Mouse (Mus musculus) midbrain, embryonic 13.5 days (tissue): ENCODE data around the gene Dgki. TPM values are rescaled to one million over a fixed set of nuclear protein-coding genes. Genes with fewer than 3 reads are reported as not detected.
A peak's percentile ranks its signal among the peaks of the same experiment; 100 is the strongest.

Source experiments
- ATAC-seq: fragments of 200-750 bp; cut with Nextera tagmentation; 2 replicates; pipeline ENCODE4 v1.8.0; 2017; ENCODE audit warnings: mild to moderate bottlenecking, moderate TSS enrichment, moderate library complexity
- H3K27ac ChIP-seq: fragments of 300-500 bp; sonication (generic); 2 replicates; pipeline ENCODE4 v1.5.1; 2015; ENCODE audit warnings: inconsistent platforms, mild to moderate bottlenecking, moderate library complexity
- H3K27me3 ChIP-seq: fragments of 300-500 bp; sonication (generic); 2 replicates; pipeline ENCODE4 v1.6.1; 2015; ENCODE audit warnings: mild to moderate bottlenecking, inconsistent platforms
- H3K36me3 ChIP-seq: fragments of 300-500 bp; sonication (generic); 2 replicates; pipeline ENCODE4 v1.6.1; 2015; ENCODE audit warnings: mild to moderate bottlenecking, inconsistent platforms
- H3K4me1 ChIP-seq: fragments of 300-500 bp; sonication (generic); replicated peaks from 2 replicates; pipeline ENCODE4 v1.6.1; 2015; ENCODE audit warnings: inconsistent platforms
- H3K4me2 ChIP-seq: fragments of 300-500 bp; sonication (generic); replicated peaks from 2 replicates; pipeline ENCODE4 v1.6.1; 2015; ENCODE audit warnings: moderate library complexity, mild to moderate bottlenecking, inconsistent platforms
- H3K4me3 ChIP-seq: fragments of 300-500 bp; sonication (generic); replicated peaks from 2 replicates; pipeline ENCODE4 v1.5.1; 2015; ENCODE audit warnings: mild to moderate bottlenecking, inconsistent platforms
- H3K9ac ChIP-seq: fragments of 300-500 bp; sonication (generic); replicated peaks from 2 replicates; pipeline ENCODE4 v1.6.1; 2015; ENCODE audit warnings: mild to moderate bottlenecking, inconsistent platforms
- H3K9me3 ChIP-seq: fragments of 300-500 bp; sonication (generic); 2 replicates; pipeline ENCODE4 v1.6.1; 2016; ENCODE audit warnings: mild to moderate bottlenecking, inconsistent platforms
- WGBS: fragments of 180-500 bp; shearing (Covaris S2); methylation state at CpG from one replicate; pipeline ENCODE4 v1.1.7; 2015; 5-methylcytosine and 5-hydroxymethylcytosine counted together
- polyA plus RNA-seq: library from polyadenylated mRNA; unstranded; fragments of >200 nt; fragmentation: Nextera tagmentation; extraction: Ambion mirVana; gene quantifications from 2 replicates; pipeline ENCODE4 v1.2.1, GENCODE M21; 2015

Dgki gene
- polyA plus RNA-seq, 1 experiment from 2014 or later = 6.4 TPM

- Histone ChIP-seq H3K4me2 (no peak overlapping the region), H3K36me3 (no peaks in the 10 kb centered on the region), H3K27me3 (no peaks in the 10 kb centered on the region), H3K4me3 (no peak overlapping the region), H3K9ac (no peak overlapping the region), H3K9me3 (no peaks in the 10 kb centered on the region), H3K27ac (peak overlapping the region; percentile 12; the same call in 1 of the 2 replicates), H3K4me1 (peaks cover 4% of the 10 kb centered on the region; the same call in 1 of the 2 replicates)
- ATAC-seq = no peak
- WGBS = 78% methylated on average over 5 of the region's 5 CpGs
Measured at GRCm38 (mm10) chr6:36891820-36892219, 408.2 kb downstream of the Dgki start.

GRCm38 (mm10) chr6:36890776-36891175 is 409.2 kb downstream of the Dgki start:
- Histone ChIP-seq H3K9me3 (no peaks in the 10 kb centered on the region), H3K27me3 (no peaks in the 10 kb centered on the region), H3K4me2 (no peak overlapping the region), H3K36me3 (no peaks in the 10 kb centered on the region), H3K9ac (no peak overlapping the region), H3K27ac (no peak overlapping the region), H3K4me3 (no peak overlapping the region), H3K4me1 (peaks cover 4% of the 10 kb centered on the region; the same call in 1 of the 2 replicates)
- 68% methylated on average over 2 of the region's 2 CpGs for WGBS
- ATAC-seq = no peak

- H3K4me3 ChIP-seq = no peak overlapping the region
- H3K4me2 ChIP-seq = no peak overlapping the region
- no peak overlapping the region; the same call in 1 of the 2 replicates for H3K27ac ChIP-seq
- H3K9me3 ChIP-seq = no peaks in the 10 kb centered on the region
- no peak for ATAC-seq
- peaks cover 4% of the 10 kb centered on the region; the same call in 1 of the 2 replicates for H3K4me1 ChIP-seq
- no peaks in the 10 kb centered on the region for H3K27me3 ChIP-seq
- 34% methylated on average over 5 of the region's 5 CpGs for WGBS
- H3K36me3 ChIP-seq = no peaks in the 10 kb centered on the region
- no peak overlapping the region for H3K9ac ChIP-seq
Measured at GRCm38 (mm10) chr6:36890296-36890695, 409.7 kb downstream of the Dgki start.

GRCm38 (mm10) chr6:36881309-36881708 is 418.7 kb downstream of the Dgki start:
- peaks cover 29% of the 10 kb centered on the region for H3K4me1 ChIP-seq
- H3K36me3 ChIP-seq = no peaks in the 10 kb centered on the region
- peak; percentile 72 for ATAC-seq
- no peaks in the 10 kb centered on the region for H3K9me3 ChIP-seq
- H3K4me3 ChIP-seq = no peak overlapping the region
- peak overlapping the region; percentile 64 for H3K27ac ChIP-seq
- no peak overlapping the region for H3K9ac ChIP-seq
- 4% methylated on average over 4 of the region's 4 CpGs for WGBS
- H3K27me3 ChIP-seq = no peaks in the 10 kb centered on the region
- no peak overlapping the region for H3K4me2 ChIP-seq

- Histone ChIP-seq H3K4me2 (peak overlapping the region; percentile 12; the same call in 1 of the 2 replicates), H3K4me1 (peaks cover 32% of the 10 kb centered on the region), H3K9ac (no peak overlapping the region), H3K9me3 (no peaks in the 10 kb centered on the region), H3K27ac (peak overlapping the region; percentile 64), H3K4me3 (no peak overlapping the region), H3K27me3 (no peaks in the 10 kb centered on the region), H3K36me3 (no peaks in the 10 kb centered on the region)
- peak; percentile 87 for ATAC-seq
- WGBS = 2% methylated on average over 7 of the region's 7 CpGs
Measured at GRCm38 (mm10) chr6:36880643-36881263, 419.2 kb downstream of the Dgki start.

GRCm38 (mm10) chr6:36877399-36877798 is 422.6 kb downstream of the Dgki start:
- Histone ChIP-seq H3K4me1 (peaks cover 35% of the 10 kb centered on the region), H3K36me3 (no peaks in the 10 kb centered on the region), H3K4me2 (no peak overlapping the region), H3K27ac (no peak overlapping the region), H3K4me3 (no peak overlapping the region), H3K9me3 (no peaks in the 10 kb centered on the region), H3K9ac (no peak overlapping the region), H3K27me3 (no peaks in the 10 kb centered on the region)
- no peak for ATAC-seq
- 87% methylated on average over 4 of the region's 4 CpGs for WGBS

- H3K4me1 ChIP-seq = peaks cover 29% of the 10 kb centered on the region
- no peak for ATAC-seq
- H3K36me3 ChIP-seq = no peaks in the 10 kb centered on the region
- no peaks in the 10 kb centered on the region for H3K9me3 ChIP-seq
- H3K27me3 ChIP-seq = no peaks in the 10 kb centered on the region
- H3K4me3 ChIP-seq = no peak overlapping the region
- 42% methylated on average over 4 of the region's 4 CpGs for WGBS
- H3K9ac ChIP-seq = no peak overlapping the region
- H3K4me2 ChIP-seq = no peak overlapping the region
- 0 out of 2 replicates have a peak overlapping the region, but pooled peaks have one; percentile 39 for H3K27ac ChIP-seq
Measured at GRCm38 (mm10) chr6:36876426-36876825, 423.6 kb downstream of the Dgki start.

- H3K9ac ChIP-seq = no peak overlapping the region
- H3K9me3 ChIP-seq = no peaks in the 10 kb centered on the region
- no peak for ATAC-seq
- H3K36me3 ChIP-seq = no peaks in the 10 kb centered on the region
- no peak overlapping the region for H3K4me3 ChIP-seq
- no peaks in the 10 kb centered on the region for H3K27me3 ChIP-seq
- WGBS = 41% methylated on average over 5 of the region's 5 CpGs
- H3K4me2 ChIP-seq = no peak overlapping the region
- H3K4me1 ChIP-seq = peaks cover 24% of the 10 kb centered on the region
- H3K27ac ChIP-seq = no peak overlapping the region
Measured at GRCm38 (mm10) chr6:36875926-36876325, 424.1 kb downstream of the Dgki start.

- Histone ChIP-seq H3K27ac (no peak overlapping the region), H3K4me2 (no peak overlapping the region), H3K9me3 (no peaks in the 10 kb centered on the region), H3K36me3 (no peaks in the 10 kb centered on the region), H3K27me3 (no peaks in the 10 kb centered on the region), H3K9ac (no peak overlapping the region), H3K4me3 (no peak overlapping the region), H3K4me1 (peaks cover 12% of the 10 kb centered on the region; the same call in 1 of the 2 replicates)
- ATAC-seq = no peak
- 95% methylated on average over 3 of the region's 3 CpGs for WGBS
Measured at GRCm38 (mm10) chr6:36872876-36873275, 427.1 kb downstream of the Dgki start.

GRCm38 (mm10) chr6:36868217-36868616 is 431.8 kb downstream of the Dgki start:
- Histone ChIP-seq H3K4me1 (no peaks in the 10 kb centered on the region; the same call in 1 of the 2 replicates), H3K9ac (no peak overlapping the region), H3K4me3 (no peak overlapping the region), H3K27me3 (no peaks in the 10 kb centered on the region), H3K9me3 (no peaks in the 10 kb centered on the region), H3K36me3 (no peaks in the 10 kb centered on the region), H3K27ac (no peak overlapping the region), H3K4me2 (no peak overlapping the region)
- 78% methylated on average over 4 of the region's 4 CpGs for WGBS
- no peak for ATAC-seq

- Histone ChIP-seq H3K4me3 (no peak overlapping the region), H3K27ac (peak overlapping the region; percentile 81), H3K27me3 (no peaks in the 10 kb centered on the region), H3K4me2 (no peak overlapping the region), H3K9ac (no peak overlapping the region), H3K36me3 (no peaks in the 10 kb centered on the region), H3K4me1 (peaks cover 20% of the 10 kb centered on the region), H3K9me3 (no peaks in the 10 kb centered on the region)
- peak; percentile 71 for ATAC-seq
- 21% methylated on average over 3 of the region's 3 CpGs for WGBS
Measured at GRCm38 (mm10) chr6:36858258-36859041, 441.5 kb downstream of the Dgki start.

GRCm38 (mm10) chr6:36857627-36858257 is 442.2 kb downstream of the Dgki start:
- 11% methylated on average over 6 of the region's 6 CpGs for WGBS
- ATAC-seq = peak; percentile 86

More at GRCm38 (mm10) chr6:36857627-36858257, 442.2 kb downstream of the Dgki start:
- Histone ChIP-seq H3K27ac (peak overlapping the region; percentile 81), H3K4me1 (peaks cover 20% of the 10 kb centered on the region), H3K9ac (no peak overlapping the region), H3K9me3 (no peaks in the 10 kb centered on the region), H3K36me3 (no peaks in the 10 kb centered on the region), H3K4me2 (no peak overlapping the region), H3K4me3 (no peak overlapping the region), H3K27me3 (no peaks in the 10 kb centered on the region)
